Mouse (Mus musculus) kidney, adult 2 months (tissue): ENCODE results near the gene Ifnar1. TPM values are rescaled to one million over a fixed set of nuclear protein-coding genes. Genes with fewer than 3 reads are reported as not detected.
A peak's percentile ranks its signal among the peaks of the same experiment; 100 is the strongest.

Experiments used
- DNase-seq: peaks from one replicate; pipeline ENCODE4 v3.0.0; 2021
- H3K27ac ChIP-seq: fragments of 200-500 bp; 2 replicates; pipeline ENCODE4 v1.5.1; 2012; ENCODE audit warnings: low read depth, low read length, control low read depth, inconsistent platforms; ENCODE audit not compliant: insufficient read depth
- H3K27me3 ChIP-seq: fragments of 200-500 bp; replicated peaks from 2 replicates; pipeline ENCODE4 v1.6.1; 2012; ENCODE audit warnings: mild to moderate bottlenecking, moderate library complexity, low read length, inconsistent platforms; ENCODE audit not compliant: control insufficient read depth, insufficient read depth
- H3K36me3 ChIP-seq: fragments of 200-500 bp; 2 replicates; pipeline ENCODE4 v1.6.1; 2012; ENCODE audit warnings: mild to moderate bottlenecking, moderate library complexity, low read length, inconsistent platforms; ENCODE audit not compliant: control insufficient read depth, insufficient read depth
- H3K4me1 ChIP-seq: fragments of 200-500 bp; 2 replicates; pipeline ENCODE4 v1.6.1; 2011; ENCODE audit warnings: low read length; ENCODE audit not compliant: control insufficient read depth, insufficient read depth
- H3K4me3 ChIP-seq: fragments of 200-500 bp; 2 replicates; pipeline ENCODE4 v1.5.1; 2011; ENCODE audit warnings: mild to moderate bottlenecking, low read depth, low read length, control low read depth; ENCODE audit not compliant: insufficient read depth
- CTCF ChIP-seq: fragments of 200-500 bp; conservative IDR thresholded peaks from 2 replicates; pipeline ENCODE4 v1.5.1; 2011; ENCODE audit warnings: low read depth, mild to moderate bottlenecking, control low read depth, low read length, moderate library complexity, mixed read lengths; ENCODE audit not compliant: insufficient read depth, insufficient read length
- POLR2A ChIP-seq: fragments of 200-500 bp; IDR thresholded peaks from one replicate; pipeline ENCODE4 v1.6.1; 2011; ENCODE audit warnings: low read depth, low read length, control low read depth
- WGBS: fragments of 180-500 bp; shearing (Covaris S2); methylation state at CpG from one replicate; pipeline ENCODE4 v1.1.7; 2018; 5-methylcytosine and 5-hydroxymethylcytosine counted together
- polyA plus RNA-seq: library from polyadenylated mRNA; depleted of rRNA; stranded (reverse); fragments of >200 nt; gene quantifications from 2 replicates; pipeline ENCODE4 v1.2.3, GENCODE M21; 2012

Ifnar1 gene
- polyA plus RNA-seq, 1 experiment: 22.2 TPM

DNA sequence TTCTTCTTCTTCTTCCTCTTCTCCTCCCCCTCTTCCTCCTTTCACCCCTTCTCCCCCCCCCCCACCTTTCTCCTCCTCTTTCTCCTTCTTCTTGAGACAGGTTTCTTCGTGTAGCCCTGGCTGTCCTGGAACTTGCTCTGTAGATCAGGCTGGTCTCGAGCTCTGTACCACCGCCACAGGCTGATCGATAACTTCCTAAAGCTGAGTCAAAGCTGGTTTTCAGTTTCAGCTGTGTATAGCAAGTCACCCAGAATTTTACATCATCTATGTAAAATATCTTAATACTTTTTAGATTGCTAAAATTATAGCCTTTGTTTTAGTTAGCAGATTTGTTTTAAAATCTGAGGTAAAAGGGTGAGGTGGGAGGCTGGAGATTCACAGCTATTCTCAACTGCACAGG, 40.2 kb upstream of the Ifnar1 start:
- DNase-seq: no peak
- 87% methylated on average over 4 of the region's 4 CpGs for WGBS
- TF ChIP-seq CTCF (no peak), POLR2A (no peak)
- Histone ChIP-seq H3K27ac (no peak overlapping the region), H3K4me3 (no peak overlapping the region), H3K4me1 (peaks cover 8% of the 10 kb centered on the region; the same call in 1 of the 2 replicates), H3K27me3 (no peaks in the 10 kb centered on the region), H3K36me3 (no peaks in the 10 kb centered on the region)

DNA sequence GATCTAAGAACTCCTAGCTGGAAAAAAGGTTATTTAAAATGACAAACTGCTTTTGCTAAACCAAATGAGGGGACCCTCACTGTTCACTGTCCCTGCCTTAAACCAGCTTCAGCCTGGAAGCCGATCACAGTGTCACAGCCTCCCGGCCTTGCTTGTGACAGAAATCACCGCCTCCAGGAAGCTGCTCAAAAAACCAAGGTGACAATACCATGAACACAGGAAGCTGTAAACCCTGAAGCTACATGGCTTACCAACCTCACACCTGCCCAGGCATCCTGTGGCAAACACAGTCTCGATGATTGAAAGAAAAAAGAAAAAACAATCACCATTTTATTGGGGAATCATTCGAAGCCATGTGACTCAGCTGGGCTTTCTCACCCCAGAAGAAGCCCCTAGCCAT, 39.5 kb upstream of the Ifnar1 start:
- H3K4me3 ChIP-seq: no peak overlapping the region
- TF ChIP-seq POLR2A (no peak), CTCF (no peak)
- WGBS: 66% methylated on average over 5 of the region's 5 CpGs
- H3K27ac ChIP-seq: no peak overlapping the region
- H3K36me3 ChIP-seq: no peaks in the 10 kb centered on the region
- H3K4me1 ChIP-seq: peaks cover 8% of the 10 kb centered on the region; the same call in 1 of the 2 replicates
- no peaks in the 10 kb centered on the region for H3K27me3 ChIP-seq
- no peak for DNase-seq

DNA sequence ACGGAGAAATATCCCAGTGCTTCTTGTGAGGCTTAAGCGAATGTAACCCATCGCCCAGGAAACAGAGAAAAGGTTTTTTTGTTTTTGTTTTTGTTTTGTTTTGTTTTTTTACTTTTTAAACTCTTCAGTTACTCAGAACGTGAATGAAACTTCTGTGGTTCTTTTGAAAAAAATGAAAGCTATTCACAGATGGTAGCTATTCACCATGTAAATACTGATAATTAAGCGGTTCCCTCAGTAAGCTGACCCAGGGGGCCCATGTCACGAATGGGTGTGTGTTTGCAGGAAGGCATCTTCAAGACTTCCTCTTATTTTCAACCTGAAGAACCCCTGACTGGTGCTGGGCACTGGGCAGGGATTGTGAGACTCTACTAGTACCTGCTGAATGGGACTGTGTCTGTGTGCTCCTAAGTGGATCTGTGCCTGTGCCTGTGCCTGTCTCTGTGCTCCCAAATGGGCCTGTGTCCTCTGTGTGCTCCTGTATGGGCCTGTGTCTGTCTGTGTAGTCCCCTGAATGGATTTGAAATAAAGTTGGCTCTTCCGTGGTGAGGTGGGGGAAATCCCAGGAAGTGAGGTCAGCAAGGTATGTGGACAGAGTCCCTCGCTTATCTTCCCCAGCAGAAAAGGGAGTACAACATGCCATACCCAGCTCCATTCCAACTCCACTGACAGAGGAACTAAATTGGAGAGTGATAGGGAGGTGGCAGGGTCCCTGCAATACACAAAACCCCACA, 38.1 kb upstream of the Ifnar1 start:
- H3K36me3 ChIP-seq: no peaks in the 10 kb centered on the region
- H3K4me3 ChIP-seq: no peak overlapping the region
- no peak overlapping the region for H3K27ac ChIP-seq

DNA sequence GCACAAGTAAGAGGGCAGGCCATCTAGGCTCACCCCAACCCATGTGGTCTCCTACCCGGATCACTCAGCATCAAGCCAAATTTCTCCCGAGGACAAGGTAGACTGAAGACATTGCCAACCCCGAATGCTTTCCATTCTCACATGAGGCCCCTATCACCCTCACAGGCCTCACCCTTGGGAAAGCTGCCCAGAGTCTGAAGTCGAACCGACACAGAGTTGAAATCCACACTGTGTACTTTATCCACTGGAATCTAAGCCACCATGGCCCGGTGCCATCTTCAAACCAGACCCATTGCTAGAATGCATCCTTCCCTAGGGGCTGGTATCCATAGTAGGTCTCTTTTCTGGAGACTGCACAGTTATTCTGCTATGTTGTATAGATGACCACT, 37.5 kb upstream of the Ifnar1 start:
- no peak overlapping the region for H3K27ac ChIP-seq
- no peak for TF ChIP-seq CTCF
- no peak for TF ChIP-seq POLR2A
- no peaks in the 10 kb centered on the region for H3K36me3 ChIP-seq
- peaks cover 8% of the 10 kb centered on the region; the same call in 1 of the 2 replicates for H3K4me1 ChIP-seq
- WGBS: 59% methylated on average over 6 of the region's 6 CpGs
- no peaks in the 10 kb centered on the region for H3K27me3 ChIP-seq
- DNase-seq: peak; percentile 80
- no peak overlapping the region for H3K4me3 ChIP-seq

More for the DNA sequence above, 38.1 kb upstream of the Ifnar1 start:
- TF ChIP-seq POLR2A: no peak
- no peak for TF ChIP-seq CTCF
- H3K27me3 ChIP-seq: no peaks in the 10 kb centered on the region
- WGBS: 85% methylated on average over 8 of the region's 8 CpGs
- no peak for DNase-seq
- H3K4me1 ChIP-seq: peaks cover 8% of the 10 kb centered on the region; the same call in 1 of the 2 replicates

DNA sequence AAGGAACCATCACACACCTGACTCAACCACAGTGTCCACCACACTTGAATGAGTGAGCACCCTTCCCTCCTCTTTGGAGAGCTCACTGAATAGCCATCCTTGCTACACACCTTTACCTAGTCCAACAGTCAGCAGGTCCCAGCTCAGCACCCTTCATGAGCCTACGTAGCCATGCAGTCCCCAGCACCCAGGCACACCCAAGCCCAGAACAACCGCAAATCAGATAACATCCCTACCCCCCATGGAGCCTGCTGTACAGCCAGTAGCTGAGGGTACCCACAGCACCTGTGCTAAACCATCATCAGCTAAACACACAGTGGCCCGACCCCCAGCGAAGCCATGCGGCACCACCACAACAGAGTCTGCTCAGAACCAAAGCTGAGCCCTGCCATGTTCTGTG, 37.0 kb upstream of the Ifnar1 start:
- no peak for DNase-seq
- peaks cover 8% of the 10 kb centered on the region; the same call in 1 of the 2 replicates for H3K4me1 ChIP-seq
- TF ChIP-seq POLR2A: no peak
- no peak for TF ChIP-seq CTCF
- no peak overlapping the region for H3K27ac ChIP-seq
- 97% methylated on average over 5 of the region's 5 CpGs for WGBS
- no peaks in the 10 kb centered on the region for H3K36me3 ChIP-seq
- no peaks in the 10 kb centered on the region for H3K27me3 ChIP-seq
- no peak overlapping the region for H3K4me3 ChIP-seq

DNA sequence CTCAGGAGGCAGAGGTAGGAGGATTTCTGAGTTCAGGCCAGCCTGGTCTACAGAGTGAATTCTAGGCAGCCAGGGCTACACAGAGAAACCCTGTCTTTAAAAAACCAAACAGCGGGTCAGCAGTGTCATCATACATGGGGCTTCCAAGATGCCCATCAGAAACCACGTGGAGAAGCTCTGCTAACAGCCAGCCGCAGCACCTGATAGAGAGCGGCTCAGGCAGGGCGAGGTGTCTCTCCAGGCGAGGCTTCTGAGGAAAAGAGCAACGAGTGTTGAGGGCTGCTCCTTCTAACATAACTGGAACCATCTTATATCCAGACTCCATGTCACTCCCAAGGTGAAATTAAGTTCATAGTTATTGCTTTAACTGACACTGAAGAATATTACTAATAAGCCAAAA, 36.1 kb upstream of the Ifnar1 start:
- no peak for DNase-seq
- H3K4me3 ChIP-seq: no peak overlapping the region
- TF ChIP-seq POLR2A (no peak), CTCF (no peak)
- no peak overlapping the region for H3K27ac ChIP-seq
- H3K4me1 ChIP-seq: peaks cover 8% of the 10 kb centered on the region; the same call in 1 of the 2 replicates
- no peaks in the 10 kb centered on the region for H3K27me3 ChIP-seq
- 92% methylated on average over 7 of the region's 7 CpGs for WGBS
- no peaks in the 10 kb centered on the region for H3K36me3 ChIP-seq

DNA sequence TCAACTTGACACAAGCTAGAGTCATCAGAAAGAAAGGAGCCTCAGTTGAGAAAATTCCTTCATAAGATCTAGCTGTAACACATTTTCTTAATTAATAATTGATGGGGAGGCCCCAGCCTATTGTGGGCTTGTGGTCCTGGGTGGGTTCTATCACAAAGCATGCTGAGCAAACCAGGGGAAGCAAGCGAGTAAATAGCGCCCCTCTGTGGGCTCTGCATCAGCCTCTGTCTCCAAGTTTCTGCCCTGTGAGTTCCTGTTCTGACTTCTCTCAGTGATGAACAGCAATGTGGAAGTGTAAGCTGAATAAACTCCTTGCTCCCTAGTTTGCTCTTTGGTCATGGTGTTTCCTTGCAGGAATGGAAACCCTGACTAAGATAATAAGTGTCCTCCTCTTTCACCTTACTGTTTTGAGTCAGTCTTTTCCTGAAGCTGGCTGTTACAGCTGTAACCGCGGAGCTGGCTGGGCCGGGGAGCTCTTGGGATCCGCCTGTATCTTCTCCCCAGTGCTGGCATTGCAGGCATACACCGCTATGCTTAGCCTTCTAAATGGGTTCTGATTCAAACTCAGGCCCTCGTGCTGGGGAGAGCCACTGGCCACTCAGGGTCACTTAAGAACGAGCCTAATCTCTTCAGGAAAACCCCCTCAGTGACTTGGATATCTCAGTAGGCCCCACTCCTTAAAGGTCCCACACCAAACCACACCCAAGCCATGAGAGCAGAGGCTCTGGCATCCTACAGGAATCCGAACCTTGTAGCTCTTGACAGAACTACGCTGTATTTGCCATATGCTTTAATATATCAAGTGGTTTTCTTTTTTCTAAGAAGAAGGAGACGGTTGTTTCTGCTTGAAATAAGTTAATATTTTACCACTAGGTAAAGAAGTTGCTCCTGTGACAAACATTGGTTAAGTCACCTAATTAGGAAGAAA, 34.6 kb upstream of the Ifnar1 start:
- 83% methylated on average over 12 of the region's 12 CpGs for WGBS
- no peak for DNase-seq
- H3K27me3 ChIP-seq: no peaks in the 10 kb centered on the region
- no peak overlapping the region for H3K27ac ChIP-seq
- TF ChIP-seq POLR2A (no peak), CTCF (no peak)
- no peak overlapping the region for H3K4me3 ChIP-seq
- H3K4me1 ChIP-seq: peaks cover 8% of the 10 kb centered on the region; the same call in 1 of the 2 replicates
- no peaks in the 10 kb centered on the region for H3K36me3 ChIP-seq
